Mouse (Mus musculus) stomach, postnatal 0 days (tissue): ENCODE data around the gene Anxa3. TPM values are rescaled to one million over a fixed set of nuclear protein-coding genes. Genes with fewer than 3 reads are reported as not detected.

Experiments used
- ATAC-seq: fragments of 200-750 bp; cut with Nextera tagmentation; 2 replicates; pipeline ENCODE4 v1.8.0; 2017; ENCODE audit not compliant: low FRiP score, low TSS enrichment
- DNase-seq: peaks from one replicate; pipeline ENCODE4 v3.0.0-alpha.2; 2016; ENCODE audit warnings: low spot score
- H3K27ac ChIP-seq: fragments of 300-500 bp; sonication (generic); replicated peaks from 2 replicates; pipeline ENCODE4 v1.5.1; 2014; ENCODE audit warnings: mild to moderate bottlenecking, control low read depth
- H3K27me3 ChIP-seq: fragments of 300-500 bp; sonication (generic); 2 replicates; pipeline ENCODE4 v1.6.1; 2014; ENCODE audit warnings: low read length; ENCODE audit not compliant: control insufficient read depth, insufficient read depth
- H3K36me3 ChIP-seq: fragments of 300-500 bp; sonication (generic); 2 replicates; pipeline ENCODE4 v1.6.1; 2014; ENCODE audit warnings: low read length, mixed read lengths; ENCODE audit not compliant: control insufficient read depth, insufficient read depth
- H3K4me1 ChIP-seq: fragments of 300-500 bp; sonication (generic); replicated peaks from 2 replicates; pipeline ENCODE4 v1.6.1; 2014; ENCODE audit warnings: antibody characterized with exemption; ENCODE audit not compliant: control insufficient read depth, insufficient read depth
- H3K4me2 ChIP-seq: fragments of 300-500 bp; sonication (generic); replicated peaks from 2 replicates; pipeline ENCODE4 v1.6.1; 2014; ENCODE audit warnings: low read depth, mild to moderate bottlenecking, control low read depth, moderate library complexity
- H3K4me3 ChIP-seq: fragments of 300-500 bp; sonication (generic); 2 replicates; pipeline ENCODE4 v1.5.1; 2014; ENCODE audit warnings: low read depth, low read length, control low read depth
- H3K9ac ChIP-seq: fragments of 300-500 bp; sonication (generic); 2 replicates; pipeline ENCODE4 v1.6.1; 2014; ENCODE audit warnings: mild to moderate bottlenecking, low read length, control low read depth, mixed read lengths
- H3K9me3 ChIP-seq: fragments of 300-500 bp; sonication (generic); 2 replicates; pipeline ENCODE4 v1.6.1; 2016; ENCODE audit warnings: low read length; ENCODE audit not compliant: control insufficient read depth
- CTCF ChIP-seq: IDR thresholded peaks from 2 replicates; pipeline ENCODE4 v1.5.1; 2016; ENCODE audit warnings: antibody characterized with exemption, low read depth, mild to moderate bottlenecking, moderate library complexity
- EP300 ChIP-seq: optimal IDR thresholded peaks from 2 replicates; pipeline ENCODE3; 2016; ENCODE audit warnings: antibody characterized with exemption
- WGBS: fragments of 180-500 bp; shearing (Covaris S2); extraction: QIAGEN DNeasy Blood & Tissue Kit; methylation state at CpG from one replicate; pipeline ENCODE4 v1.1.7; 2014; 5-methylcytosine and 5-hydroxymethylcytosine counted together
- polyA plus RNA-seq: library from polyadenylated mRNA; unstranded; fragments of >200 nt; fragmentation: Nextera tagmentation; extraction: Ambion mirVana; gene quantifications from 2 replicates; pipeline ENCODE4 v1.2.1, GENCODE M21; 2015

Anxa3 gene
- polyA plus RNA-seq, 1 experiment from 2014 or later: 91.4 TPM

DNA sequence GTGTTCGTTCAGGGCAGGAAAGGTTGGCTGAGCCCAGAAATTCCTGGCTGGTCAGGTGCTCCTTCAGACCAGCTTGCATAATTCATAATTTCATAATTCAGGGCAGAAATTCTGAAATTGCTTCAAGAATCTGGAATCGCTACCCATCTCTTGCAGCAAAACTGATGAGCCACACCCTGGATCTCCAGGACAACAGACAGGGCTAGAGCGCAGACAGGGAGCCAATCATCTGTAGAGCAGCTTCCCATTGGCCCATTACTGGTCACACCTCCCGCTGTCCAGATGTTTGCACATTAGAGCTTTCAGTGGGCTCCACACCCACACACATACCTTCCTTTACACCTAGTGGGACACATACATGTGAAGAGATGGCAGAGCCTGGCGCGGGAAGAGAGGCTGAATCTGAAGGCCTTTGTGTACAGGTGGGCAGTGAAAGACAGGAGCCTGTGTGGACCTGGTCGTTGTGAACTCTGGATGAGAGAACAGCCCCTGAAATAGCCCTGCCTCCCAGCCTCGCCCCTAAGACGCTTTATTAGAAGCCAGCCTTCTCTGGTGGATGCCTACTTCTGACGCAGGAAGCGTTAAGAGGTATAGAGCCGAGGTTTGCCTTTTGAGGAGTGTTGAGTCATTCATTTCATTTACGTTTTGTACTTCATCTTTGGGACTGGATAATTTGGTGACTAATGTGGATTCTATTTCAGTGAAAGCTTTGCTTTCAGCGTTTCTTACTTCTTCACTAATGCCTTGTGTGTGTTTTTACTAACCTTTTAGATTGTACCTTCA, 9.4 kb upstream of the Anxa3 start:
- DNase-seq: no peak
- peak; percentile 54; the same call in 1 of the 2 replicates for ATAC-seq
- Histone ChIP-seq H3K9me3 (no peaks in the 10 kb centered on the region), H3K27me3 (no peaks in the 10 kb centered on the region), H3K9ac (no peak overlapping the region), H3K4me2 (no peak overlapping the region), H3K4me3 (no peak overlapping the region), H3K27ac (no peak overlapping the region), H3K36me3 (no peaks in the 10 kb centered on the region), H3K4me1 (no peaks in the 10 kb centered on the region)
- WGBS: 73% methylated on average over 14 of the region's 14 CpGs
- no peak for TF ChIP-seq CTCF

DNA sequence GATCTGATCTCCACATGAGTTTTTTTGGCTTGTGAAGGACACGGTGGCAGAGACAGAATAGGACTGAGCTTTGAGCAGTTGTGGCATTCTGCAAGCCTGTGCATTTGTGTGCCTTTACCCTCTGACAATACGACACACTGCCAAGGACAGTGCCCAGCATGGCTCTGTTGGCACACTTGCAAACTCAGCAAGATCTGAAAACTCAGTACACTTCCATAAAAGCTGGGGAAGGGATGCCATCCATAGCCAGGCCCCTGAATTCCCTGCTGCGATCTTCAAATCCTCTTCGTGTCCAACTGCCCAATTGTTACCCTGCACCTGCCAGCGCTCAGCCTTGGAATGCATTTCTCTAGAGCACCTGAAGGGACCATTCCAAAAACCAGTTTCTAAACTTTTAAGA, 8.0 kb upstream of the Anxa3 start:
- no peak for ATAC-seq
- WGBS: 89% methylated on average over 5 of the region's 5 CpGs
- H3K27me3 ChIP-seq: no peaks in the 10 kb centered on the region

DNA sequence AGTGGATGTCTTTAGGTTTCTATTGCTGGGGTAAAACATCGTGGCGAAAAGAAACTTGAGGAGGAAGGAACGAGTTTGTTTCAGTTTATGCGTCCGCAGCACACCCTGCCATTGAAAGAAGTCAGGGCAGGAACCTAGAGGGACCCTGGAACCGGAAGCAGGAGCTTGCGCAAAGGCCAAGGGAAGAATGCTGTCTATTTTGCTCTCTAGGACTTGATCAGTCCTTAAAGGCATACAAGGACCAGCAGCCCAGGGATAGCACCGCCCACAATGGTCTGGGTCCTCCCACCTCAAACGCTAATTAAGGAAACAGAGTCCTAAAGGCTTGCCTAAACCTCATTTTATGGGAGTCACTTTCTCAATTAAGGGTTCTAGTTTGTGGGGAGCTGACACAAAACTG, 717 bp upstream of the Anxa3 start:
- no peak for ATAC-seq
- no peak overlapping the region for H3K9ac ChIP-seq
- 0 out of 2 replicates have a peak, but pooled peaks cover 4% of the 10 kb centered on the region for H3K4me1 ChIP-seq
- no peak for DNase-seq
- TF ChIP-seq CTCF (no peak), EP300 (no peak)
- H3K4me2 ChIP-seq: peak overlapping the region; percentile 85; the same call in 1 of the 2 replicates
- no peaks in the 10 kb centered on the region for H3K9me3 ChIP-seq
- WGBS: 57% methylated on average over 9 of the region's 9 CpGs
- no peaks in the 10 kb centered on the region for H3K36me3 ChIP-seq
- no peaks in the 10 kb centered on the region for H3K27me3 ChIP-seq
- peak overlapping the region; percentile 55; the same call in 1 of the 2 replicates for H3K4me3 ChIP-seq
- no peak overlapping the region for H3K27ac ChIP-seq

More for the DNA sequence above, 8.0 kb upstream of the Anxa3 start:
- Histone ChIP-seq H3K36me3 (no peaks in the 10 kb centered on the region), H3K4me2 (no peak overlapping the region), H3K9ac (no peak overlapping the region), H3K4me1 (no peaks in the 10 kb centered on the region), H3K4me3 (no peak overlapping the region), H3K27ac (no peak overlapping the region), H3K9me3 (no peaks in the 10 kb centered on the region)
- no peak for DNase-seq
- TF ChIP-seq CTCF (no peak), EP300 (no peak)

DNA sequence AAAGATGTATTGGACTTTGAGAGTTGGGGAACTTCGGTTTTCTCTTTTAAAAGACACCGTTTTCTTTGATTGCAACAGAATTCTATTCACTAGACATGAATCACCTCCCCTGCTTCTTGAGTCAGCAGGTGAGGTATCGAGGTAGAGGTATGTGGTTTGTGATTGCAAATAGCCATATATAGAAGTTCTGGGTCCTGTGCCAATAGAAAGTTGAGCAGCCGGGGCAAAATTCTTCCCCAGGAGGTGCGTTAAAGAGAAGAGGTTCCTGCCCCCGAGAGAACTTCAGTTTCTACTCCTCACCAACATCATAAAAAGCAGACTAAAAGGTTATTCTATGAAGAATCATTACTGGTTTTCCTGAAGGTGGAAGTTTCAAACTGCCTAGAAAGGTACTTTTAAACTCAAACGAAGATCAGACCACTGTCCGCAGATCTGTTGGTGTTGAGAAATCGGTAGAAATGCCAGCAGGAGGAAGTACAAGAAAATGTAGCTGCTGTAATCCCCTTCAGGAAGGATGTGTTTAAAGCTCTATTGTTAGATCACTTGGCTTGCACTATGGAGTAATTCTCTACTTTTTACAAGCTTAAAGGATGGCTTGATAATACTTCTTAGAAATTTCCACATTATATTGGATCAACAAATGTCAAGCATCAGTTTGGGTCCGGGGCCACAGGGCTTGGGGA, 955 bp downstream of the Anxa3 start:
- 26% methylated on average over 10 of the region's 10 CpGs for WGBS
- ATAC-seq (peak; percentile 64; the same call in 1 of the 2 replicates), DNase-seq (no peak)
- Histone ChIP-seq H3K27me3 (no peaks in the 10 kb centered on the region), H3K9ac (peak overlapping the region; percentile 75; the same call in 1 of the 2 replicates), H3K4me2 (peak overlapping the region; percentile 85), H3K36me3 (no peaks in the 10 kb centered on the region), H3K9me3 (no peaks in the 10 kb centered on the region), H3K27ac (peak overlapping the region; percentile 84), H3K4me1 (0 out of 2 replicates have a peak, but pooled peaks cover 4% of the 10 kb centered on the region), H3K4me3 (peak overlapping the region; percentile 55)
- TF ChIP-seq CTCF: no peak
- no peak for TF ChIP-seq EP300

DNA sequence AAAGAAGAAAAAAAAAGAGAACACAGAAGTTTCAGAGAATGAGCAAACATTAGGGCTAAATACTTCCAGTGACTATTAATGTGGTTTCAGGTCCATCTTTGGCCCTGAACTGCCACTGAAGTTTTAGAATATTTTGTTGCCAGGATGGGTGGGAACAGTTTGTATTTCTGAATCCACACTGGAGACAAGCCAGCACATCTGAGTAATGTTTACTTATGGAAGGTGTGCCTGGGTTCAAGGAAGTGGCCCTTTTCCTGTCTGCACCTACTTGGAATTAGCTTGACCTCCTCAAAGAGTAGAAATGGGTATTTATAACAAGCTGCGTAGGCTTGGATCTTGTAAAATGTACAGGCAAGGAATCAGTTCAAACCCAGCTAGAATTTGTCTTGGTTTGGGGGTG, 2.6 kb downstream of the Anxa3 start:
- Histone ChIP-seq H3K4me2 (no peak overlapping the region), H3K36me3 (no peaks in the 10 kb centered on the region), H3K27ac (no peak overlapping the region), H3K4me3 (no peak overlapping the region), H3K9ac (no peak overlapping the region), H3K9me3 (no peaks in the 10 kb centered on the region), H3K27me3 (no peaks in the 10 kb centered on the region), H3K4me1 (0 out of 2 replicates have a peak, but pooled peaks cover 4% of the 10 kb centered on the region)
- WGBS: 60% methylated on average over 1 of the region's 1 CpGs
- TF ChIP-seq EP300 (no peak), CTCF (no peak)
- ATAC-seq (no peak), DNase-seq (no peak)

DNA sequence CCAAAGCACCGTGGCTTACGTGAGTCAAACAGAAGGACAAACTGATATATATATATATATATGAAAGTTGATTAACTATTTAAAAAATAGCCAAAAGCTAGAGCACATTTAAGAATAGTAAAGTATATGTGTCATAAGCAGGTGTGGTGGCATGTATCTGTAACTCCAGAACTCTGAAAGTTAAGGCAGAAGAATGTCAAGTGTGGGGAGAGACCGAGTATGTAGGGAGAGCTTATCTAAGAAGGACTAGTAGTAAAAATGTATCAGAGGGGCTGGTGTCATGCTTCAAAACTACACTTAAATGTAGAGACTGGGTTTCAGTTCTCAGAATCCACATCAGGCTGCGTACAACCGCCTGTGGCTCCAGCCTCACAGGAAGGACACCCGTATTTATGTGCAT, 4.3 kb downstream of the Anxa3 start:
- Histone ChIP-seq H3K4me2 (no peak overlapping the region), H3K9me3 (no peaks in the 10 kb centered on the region), H3K9ac (no peak overlapping the region), H3K4me3 (no peak overlapping the region), H3K27me3 (no peaks in the 10 kb centered on the region), H3K36me3 (no peaks in the 10 kb centered on the region), H3K27ac (no peak overlapping the region), H3K4me1 (peaks cover 7% of the 10 kb centered on the region; the same call in 1 of the 2 replicates)
- DNase-seq (no peak), ATAC-seq (no peak)
- TF ChIP-seq EP300 (no peak), CTCF (no peak)
- WGBS: 87% methylated on average over 6 of the region's 6 CpGs
